Mouse (Mus musculus) ES-Bruce4 (cell line): ENCODE results near the gene Lyz2.

ENCODE experiments used
- CTCF ChIP-seq: IDR thresholded peaks from one replicate; pipeline ENCODE4 v1.8.1; 2011; ENCODE audit warnings: low read depth, low read length
- EP300 ChIP-seq: IDR thresholded peaks from 2 replicates; pipeline ENCODE4 v1.6.1; 2011; ENCODE audit warnings: low read depth, low read length; ENCODE audit not compliant: insufficient read depth
- POLR2A ChIP-seq: IDR thresholded peaks from one replicate; pipeline ENCODE4 v1.8.1; 2011; ENCODE audit warnings: low read length; ENCODE audit not compliant: insufficient read depth

DNA sequence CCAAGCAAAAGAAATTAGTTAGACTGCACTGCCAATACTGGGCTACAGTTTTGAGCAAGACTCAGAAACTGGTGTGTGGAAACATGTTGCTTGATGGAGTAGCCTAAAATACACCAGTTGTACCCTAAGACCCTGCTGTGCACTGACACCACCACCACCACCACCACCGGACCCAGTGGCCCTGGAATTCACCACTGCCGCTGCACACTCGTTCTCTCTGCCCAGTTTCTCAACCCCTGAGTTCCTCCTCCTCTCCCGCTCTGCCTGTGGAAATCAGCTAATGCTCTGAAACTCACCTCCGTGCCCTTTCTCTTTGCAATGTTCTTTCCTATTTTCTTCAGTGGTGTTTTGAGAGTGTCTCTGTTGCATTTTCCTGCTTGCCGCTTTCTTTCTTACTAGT is 16.2 kb upstream of the Lyz2 start:
- no peak for TF ChIP-seq CTCF
- no peak for TF ChIP-seq POLR2A
- TF ChIP-seq EP300 = no peak
